Mouse (Mus musculus): Measurements from ENCODE around the gene Znfx1. TPM values are rescaled to one million over a fixed set of nuclear protein-coding genes. Genes with fewer than 3 reads are reported as not detected.

Gene Znfx1
- polyA plus RNA-seq, 1 experiment = 15.8 TPM

- Histone ChIP-seq H3K79me2 (ENCODE audit: control insufficient read depth, insufficient read depth) (no peaks in the 10 kb centered on the region), H3K36me3 (ENCODE audit: control insufficient read depth, insufficient read depth) (no peaks in the 10 kb centered on the region), H3K4me3 (ENCODE audit: insufficient read depth, poor library complexity, severe bottlenecking) (no peak overlapping the region), H3ac (ENCODE audit: control insufficient read depth, insufficient read length, low read depth) (no peak overlapping the region), H3K27me3 (ENCODE audit: control insufficient read depth, insufficient read depth, insufficient read length) (no peaks in the 10 kb centered on the region), H3K79me3 (ENCODE audit: low read depth) (no peaks in the 10 kb centered on the region)
- TF ChIP-seq USF1 (IDR thresholded peaks at IDR 0.05; ENCODE audit: low read depth) = no peak
- no peak for TF ChIP-seq MAX (IDR thresholded peaks at IDR 0.05)
- TF ChIP-seq FOSL1 (IDR thresholded peaks at IDR 0.05; ENCODE audit: insufficient read depth, low read length, poor library complexity, severe bottlenecking) = no peak
- TF ChIP-seq CEBPB (IDR thresholded peaks at IDR 0.05; ENCODE audit: low read depth) = no peak
- TF ChIP-seq MYOD1 (IDR thresholded peaks at IDR 0.05; ENCODE audit: control insufficient read depth, insufficient read length, low read depth) = no peak
- TF ChIP-seq MYOG (IDR thresholded peaks at IDR 0.05; ENCODE audit: control insufficient read depth, extremely low read depth, insufficient read length) = no peak
These were observed 13.9 kb upstream of the Znfx1 start for GRCm38 (mm10) chr2:167076759-167077158.

- H3K79me3 ChIP-seq (ENCODE audit: low read depth) = no peaks in the 10 kb centered on the region
- H3K79me2 ChIP-seq (ENCODE audit: control insufficient read depth, insufficient read depth) = no peaks in the 10 kb centered on the region
- no peaks in the 10 kb centered on the region for H3K36me3 ChIP-seq (ENCODE audit: control insufficient read depth, insufficient read depth)
- H3K27me3 ChIP-seq (ENCODE audit: control insufficient read depth, insufficient read depth, insufficient read length) = no peaks in the 10 kb centered on the region
- no peak for TF ChIP-seq MYOD1 (IDR thresholded peaks at IDR 0.05; ENCODE audit: control insufficient read depth, insufficient read length, low read depth)
- TF ChIP-seq MYOG (IDR thresholded peaks at IDR 0.05; ENCODE audit: control insufficient read depth, extremely low read depth, insufficient read length) = no peak
- TF ChIP-seq CTCF (IDR thresholded peaks at IDR 0.05; ENCODE audit: control insufficient read depth, insufficient read depth, insufficient read length) = no peak
- TF ChIP-seq FOSL1 (IDR thresholded peaks at IDR 0.05; ENCODE audit: insufficient read depth, low read length, poor library complexity, severe bottlenecking) = no peak
- no peak for TF ChIP-seq CEBPB (IDR thresholded peaks at IDR 0.05; ENCODE audit: low read depth)
- no peak for TF ChIP-seq USF1 (IDR thresholded peaks at IDR 0.05; ENCODE audit: low read depth)
- no peak for TF ChIP-seq MAX (IDR thresholded peaks at IDR 0.05)
- H3ac ChIP-seq (ENCODE audit: control insufficient read depth, insufficient read length, low read depth) = no peak overlapping the region
- H3K4me3 ChIP-seq (ENCODE audit: insufficient read depth, poor library complexity, severe bottlenecking) = no peak overlapping the region
These were observed 13.5 kb upstream of the Znfx1 start for GRCm38 (mm10) chr2:167076352-167076751.

- no peaks in the 10 kb centered on the region for H3K79me2 ChIP-seq (ENCODE audit: control insufficient read depth, insufficient read depth)
- H3K79me3 ChIP-seq (ENCODE audit: low read depth) = no peaks in the 10 kb centered on the region
- H3K27me3 ChIP-seq (ENCODE audit: control insufficient read depth, insufficient read depth, insufficient read length) = no peaks in the 10 kb centered on the region
- no peak for TF ChIP-seq USF1 (IDR thresholded peaks at IDR 0.05; ENCODE audit: low read depth)
- H3K4me3 ChIP-seq (ENCODE audit: insufficient read depth, poor library complexity, severe bottlenecking) = no peak overlapping the region
- no peak overlapping the region for H3ac ChIP-seq (ENCODE audit: control insufficient read depth, insufficient read length, low read depth)
- no peaks in the 10 kb centered on the region for H3K36me3 ChIP-seq (ENCODE audit: control insufficient read depth, insufficient read depth)
These were observed 11.8 kb upstream of the Znfx1 start for GRCm38 (mm10) chr2:167074587-167074986.

GRCm38 (mm10) chr2:167071641-167072601 is 9.1 kb upstream of the Znfx1 start:
- no peaks in the 10 kb centered on the region for H3K36me3 ChIP-seq (ENCODE audit: control insufficient read depth, insufficient read depth)
- no peaks in the 10 kb centered on the region for H3K79me2 ChIP-seq (ENCODE audit: control insufficient read depth, insufficient read depth)
- H3ac ChIP-seq (ENCODE audit: control insufficient read depth, insufficient read length, low read depth) = peak overlapping the region; percentile 31
- H3K79me3 ChIP-seq (ENCODE audit: low read depth) = no peaks in the 10 kb centered on the region
- H3K4me3 ChIP-seq (ENCODE audit: insufficient read depth, poor library complexity, severe bottlenecking) = peak overlapping the region; percentile 19
- peak; percentile 15 for TF ChIP-seq MAX (IDR thresholded peaks at IDR 0.05)
- TF ChIP-seq MYOG (IDR thresholded peaks at IDR 0.05; ENCODE audit: control insufficient read depth, extremely low read depth, insufficient read length) = no peak
- peak; percentile 99 for TF ChIP-seq CTCF (IDR thresholded peaks at IDR 0.05; ENCODE audit: control insufficient read depth, insufficient read depth, insufficient read length)
- H3K27me3 ChIP-seq (ENCODE audit: control insufficient read depth, insufficient read depth, insufficient read length) = no peaks in the 10 kb centered on the region

GRCm38 (mm10) chr2:167071266-167071640 is 8.4 kb upstream of the Znfx1 start:
- peaks cover 1% of the 10 kb centered on the region for H3K79me2 ChIP-seq (ENCODE audit: control insufficient read depth, insufficient read depth)
- TF ChIP-seq USF1 (IDR thresholded peaks at IDR 0.05; ENCODE audit: low read depth) (no peak), CEBPB (IDR thresholded peaks at IDR 0.05; ENCODE audit: low read depth) (no peak), FOSL1 (IDR thresholded peaks at IDR 0.05; ENCODE audit: insufficient read depth, low read length, poor library complexity, severe bottlenecking) (no peak), CTCF (IDR thresholded peaks at IDR 0.05; ENCODE audit: control insufficient read depth, insufficient read depth, insufficient read length) (no peak), MYOG (IDR thresholded peaks at IDR 0.05; ENCODE audit: control insufficient read depth, extremely low read depth, insufficient read length) (no peak), MAX (IDR thresholded peaks at IDR 0.05) (no peak)
- H3K79me3 ChIP-seq (ENCODE audit: low read depth) = no peaks in the 10 kb centered on the region
- H3ac ChIP-seq (ENCODE audit: control insufficient read depth, insufficient read length, low read depth) = peak overlapping the region; percentile 14
- H3K27me3 ChIP-seq (ENCODE audit: control insufficient read depth, insufficient read depth, insufficient read length) = no peaks in the 10 kb centered on the region
- H3K36me3 ChIP-seq (ENCODE audit: control insufficient read depth, insufficient read depth) = peaks cover 5% of the 10 kb centered on the region
- H3K4me3 ChIP-seq (ENCODE audit: insufficient read depth, poor library complexity, severe bottlenecking) = peak overlapping the region; percentile 19

- Histone ChIP-seq H3K4me3 (ENCODE audit: insufficient read depth, poor library complexity, severe bottlenecking) (no peak overlapping the region), H3K79me2 (ENCODE audit: control insufficient read depth, insufficient read depth) (peaks cover 10% of the 10 kb centered on the region), H3K36me3 (ENCODE audit: control insufficient read depth, insufficient read depth) (peaks cover 14% of the 10 kb centered on the region), H3ac (ENCODE audit: control insufficient read depth, insufficient read length, low read depth) (no peak overlapping the region), H3K79me3 (ENCODE audit: low read depth) (peaks cover 5% of the 10 kb centered on the region), H3K27me3 (ENCODE audit: control insufficient read depth, insufficient read depth, insufficient read length) (no peaks in the 10 kb centered on the region)
- TF ChIP-seq MAX (IDR thresholded peaks at IDR 0.05) (no peak), CTCF (IDR thresholded peaks at IDR 0.05; ENCODE audit: control insufficient read depth, insufficient read depth, insufficient read length) (no peak), USF1 (IDR thresholded peaks at IDR 0.05; ENCODE audit: low read depth) (no peak), CEBPB (IDR thresholded peaks at IDR 0.05; ENCODE audit: low read depth) (no peak), MYOG (IDR thresholded peaks at IDR 0.05; ENCODE audit: control insufficient read depth, extremely low read depth, insufficient read length) (no peak), FOSL1 (IDR thresholded peaks at IDR 0.05; ENCODE audit: insufficient read depth, low read length, poor library complexity, severe bottlenecking) (no peak), MYOD1 (IDR thresholded peaks at IDR 0.05; ENCODE audit: control insufficient read depth, insufficient read length, low read depth) (no peak)
These were observed 7.5 kb upstream of the Znfx1 start for GRCm38 (mm10) chr2:167070341-167070740.

Data from C2C12 (cell line).